In the genomic region with DNA sequence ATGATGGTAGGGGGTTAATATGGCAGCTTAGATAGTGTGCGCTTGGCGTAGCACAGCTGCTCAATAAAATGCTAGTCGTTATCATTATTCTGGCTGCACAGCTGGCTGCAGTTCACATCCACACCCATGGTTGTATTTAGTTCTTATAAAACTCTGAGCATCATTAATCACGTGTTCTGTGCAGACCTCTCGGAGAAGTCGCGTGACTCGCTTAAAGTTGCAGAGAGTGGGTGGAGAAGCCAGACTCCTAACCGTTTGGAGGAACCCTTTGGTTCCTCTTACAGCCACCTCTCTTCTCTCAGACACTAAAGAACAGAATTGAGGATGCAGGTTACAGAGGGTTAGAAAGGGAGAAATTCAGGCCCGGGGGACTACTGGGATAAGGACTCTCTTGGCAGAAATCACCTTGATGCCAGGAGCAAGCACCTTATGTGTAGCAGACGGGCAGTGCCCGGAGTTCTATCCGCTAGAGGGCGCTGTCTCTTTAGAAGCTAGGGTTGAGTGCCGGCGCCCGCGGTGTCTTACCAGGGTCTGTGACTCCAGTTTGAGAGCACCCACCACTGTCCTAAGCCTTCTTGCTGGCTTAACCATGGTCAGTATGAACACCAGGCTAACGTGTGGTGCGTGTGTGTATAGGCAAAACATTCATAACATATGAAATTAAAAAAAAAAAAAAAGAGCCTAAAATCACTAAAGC, we compare ENCODE assay signal across 8 mouse cellular contexts. TPM values are rescaled to one million over a fixed set of nuclear protein-coding genes. Genes with fewer than 3 reads are reported as not detected.
A peak's percentile ranks its signal among the peaks of the same experiment; 100 is the strongest.
DNase-seq lines count a peak whose midpoint lies in the region; ATAC-seq and TF ChIP-seq lines count a peak whose summit lies in the region.

No protein-coding gene starts in this region.

- TF ChIP-seq CTCF in C2C12 (IDR thresholded peaks at IDR 0.05; ENCODE audit: control insufficient read depth, insufficient read depth, insufficient read length): peak; percentile 58
- TF ChIP-seq CTCF in bone marrow, adult 2 months (IDR thresholded peaks at IDR 0.05; ENCODE audit: control insufficient read depth, insufficient read depth, low read length): peak; percentile 73

- no peak overlapping the region for H3K4me3 ChIP-seq in C2C12 (ENCODE audit: insufficient read depth, poor library complexity, severe bottlenecking)
- no peak overlapping the region for H3K4me3 ChIP-seq in bone marrow, adult 2 months (replicated peaks; ENCODE audit: control insufficient read depth, low read depth, low read length)
- H3K4me3 ChIP-seq in heart, embryonic 15.5 days: peak overlapping the region; percentile 26; the same call in 1 of the 2 replicates
- 0 out of 2 replicates have a peak overlapping the region, but pooled peaks have one; percentile 20 for H3K4me3 ChIP-seq in liver, embryonic 16.5 days (ENCODE audit: low read depth, low read length)
- H3K4me3 ChIP-seq in neural tube, embryonic 15.5 days (replicated peaks): no peak overlapping the region

- 19% methylated on average over 20 of the region's 20 CpGs for WGBS in bone marrow, adult 2 months
- 35% methylated on average over 20 of the region's 20 CpGs for WGBS in heart, embryonic 15.5 days
- WGBS in liver, embryonic 16.5 days (ENCODE audit: insufficient replicate concordance): 30% methylated on average over 20 of the region's 20 CpGs
- WGBS in neural tube, embryonic 15.5 days: 50% methylated on average over 20 of the region's 20 CpGs

- no peaks in the 10 kb centered on the region for H3K9me3 ChIP-seq in heart, embryonic 15.5 days (replicated peaks)
- H3K9me3 ChIP-seq in liver, embryonic 16.5 days (replicated peaks; ENCODE audit: control insufficient read depth, low read length): no peaks in the 10 kb centered on the region
- H3K9me3 ChIP-seq in neural tube, embryonic 15.5 days (replicated peaks): no peaks in the 10 kb centered on the region

- no peaks in the 10 kb centered on the region for H3K79me2 ChIP-seq in C2C12 (ENCODE audit: control insufficient read depth, insufficient read depth)

- no peak for TF ChIP-seq POLR2A in bone marrow, adult 2 months (IDR thresholded peaks at IDR 0.05; ENCODE audit: borderline replicate concordance, control insufficient read depth, low read depth, low read length)

- no peak overlapping the region for H3K27ac ChIP-seq in bone marrow, adult 2 months (ENCODE audit: control insufficient read depth, insufficient read depth, low read depth, low read length, poor library complexity)
- no peak overlapping the region for H3K27ac ChIP-seq in heart, embryonic 15.5 days
- H3K27ac ChIP-seq in liver, embryonic 16.5 days (ENCODE audit: low read length): no peak overlapping the region
- H3K27ac ChIP-seq in neural tube, embryonic 15.5 days (replicated peaks): no peak overlapping the region

- no peaks in the 10 kb centered on the region for H3K27me3 ChIP-seq in C2C12 (ENCODE audit: control insufficient read depth, insufficient read depth, insufficient read length)
- H3K27me3 ChIP-seq in heart, embryonic 15.5 days: peaks cover 5% of the 10 kb centered on the region; the same call in 1 of the 2 replicates
- H3K27me3 ChIP-seq in liver, embryonic 16.5 days (ENCODE audit: control insufficient read depth, insufficient read depth, low read depth, low read length): no peaks in the 10 kb centered on the region
- H3K27me3 ChIP-seq in neural tube, embryonic 15.5 days (replicated peaks): no peaks in the 10 kb centered on the region

- no peak overlapping the region for H3ac ChIP-seq in C2C12 (ENCODE audit: control insufficient read depth, insufficient read length, low read depth)

- H3K4me1 ChIP-seq in bone marrow, adult 2 months (ENCODE audit: control insufficient read depth, insufficient read depth, low read length): no peaks in the 10 kb centered on the region; the same call in none of the 2 replicates
- H3K4me1 ChIP-seq in heart, embryonic 15.5 days (replicated peaks): peaks cover 18% of the 10 kb centered on the region
- H3K4me1 ChIP-seq in liver, embryonic 16.5 days (ENCODE audit: control insufficient read depth, low read depth, low read length): no peaks in the 10 kb centered on the region
- H3K4me1 ChIP-seq in neural tube, embryonic 15.5 days: peaks cover 7% of the 10 kb centered on the region; the same call in 1 of the 2 replicates

- no peaks in the 10 kb centered on the region for H3K36me3 ChIP-seq in C2C12 (ENCODE audit: control insufficient read depth, insufficient read depth)
- H3K36me3 ChIP-seq in heart, embryonic 15.5 days: no peaks in the 10 kb centered on the region
- H3K36me3 ChIP-seq in liver, embryonic 16.5 days (ENCODE audit: control insufficient read depth, insufficient read depth): no peaks in the 10 kb centered on the region
- H3K36me3 ChIP-seq in neural tube, embryonic 15.5 days: no peaks in the 10 kb centered on the region

- no peak overlapping the region for H3K9ac ChIP-seq in heart, embryonic 15.5 days
- no peak overlapping the region for H3K9ac ChIP-seq in liver, embryonic 16.5 days (ENCODE audit: low read depth, low read length)
- no peak overlapping the region for H3K9ac ChIP-seq in neural tube, embryonic 15.5 days (replicated peaks)

- DNase-seq in kidney, postnatal 36 days: peak; percentile 90 to 96
- peak; percentile 91 for DNase-seq in testis, postnatal 10 days (ENCODE audit: low spot score)

- H3K4me2 ChIP-seq in heart, embryonic 15.5 days: peak overlapping the region; percentile 55
- H3K4me2 ChIP-seq in liver, embryonic 16.5 days (ENCODE audit: low read depth, low read length): peak overlapping the region; percentile 41; the same call in 1 of the 2 replicates
- peak overlapping the region; percentile 30; the same call in 1 of the 2 replicates for H3K4me2 ChIP-seq in neural tube, embryonic 15.5 days

- H3K79me3 ChIP-seq in C2C12 (ENCODE audit: low read depth): no peaks in the 10 kb centered on the region

- peak; percentile 83 for ATAC-seq in erythroblast, adult 5-6 weeks (replicated peaks; ENCODE audit: low FRiP score, poor library complexity, severe bottlenecking)
- ATAC-seq in heart, embryonic 15.5 days (replicated peaks; ENCODE audit: insufficient number of reproducible peaks, insufficient read depth, low FRiP score, low read depth): no peak
- ATAC-seq in liver, embryonic 16.5 days (ENCODE audit: low read depth): peak; percentile 60; the same call in 1 of the 2 replicates
- no peak for ATAC-seq in neural tube, embryonic 15.5 days (ENCODE audit: low FRiP score)

TF ChIP-seq in C2C12, 6 proteins besides CTCF, POLR2A, EP300 and RAD21:
- no peak for TF ChIP-seq USF1 (IDR thresholded peaks at IDR 0.05; ENCODE audit: low read depth)
TF ChIP-seq in C2C12: peak in this region for 0.

RNA-seq across cellular contexts. Expression of a gene that starts 16.5 kb away (rescaled TPM):
- not detected for polyA plus RNA-seq in C2C12 (2012; fragmentation: generic; extraction: Trizol)
- 8.2 and 8.6 TPM in 2 replicates for polyA plus RNA-seq in bone marrow, adult 2 months (2011; ENCODE audit: insufficient read depth, insufficient read length, low replicate concordance, missing spikeins)
- total RNA-seq in erythroblast, adult 5-6 weeks (2015; ENCODE audit: low replicate concordance): 1.3 TPM in 1 of 2 replicates, not detected in the other
- total RNA-seq in erythroblast, adult 5-6 weeks (2017; ENCODE audit: low replicate concordance): 1.4 and 5.4 TPM in 2 replicates
- 0.38 TPM in 1 of 2 replicates, not detected in the other for polyA plus RNA-seq in heart, embryonic 15.5 days (2015; fragmentation: Nextera tagmentation; extraction: Ambion mirVana)
- 30.3 and 33.5 TPM in 2 replicates for polyA plus RNA-seq in liver, embryonic 16.5 days (2015; fragmentation: Nextera tagmentation; extraction: Ambion mirVana)
- polyA plus RNA-seq in neural tube, embryonic 15.5 days (2015; fragmentation: Nextera tagmentation; extraction: Ambion mirVana): 0.12 and 0.34 TPM in 2 replicates

RNA-seq across cellular contexts. Expression of a gene that starts 16.6 kb away (rescaled TPM):
- polyA plus RNA-seq in C2C12 (2012; fragmentation: generic; extraction: Trizol): 0.04 TPM
- polyA plus RNA-seq in bone marrow, adult 2 months (2011; ENCODE audit: insufficient read depth, insufficient read length, low replicate concordance, missing spikeins): 0.88 TPM in 1 of 2 replicates, not detected in the other
- not detected in 2 replicates for total RNA-seq in erythroblast, adult 5-6 weeks (2015; ENCODE audit: low replicate concordance)
- 0.70 TPM in 1 of 2 replicates, not detected in the other for total RNA-seq in erythroblast, adult 5-6 weeks (2017; ENCODE audit: low replicate concordance)
- 0.60 and 4.0 TPM in 2 replicates for polyA plus RNA-seq in heart, embryonic 15.5 days (2015; fragmentation: Nextera tagmentation; extraction: Ambion mirVana)
- 0.22 and 0.27 TPM in 2 replicates for polyA plus RNA-seq in liver, embryonic 16.5 days (2015; fragmentation: Nextera tagmentation; extraction: Ambion mirVana)
- polyA plus RNA-seq in neural tube, embryonic 15.5 days (2015; fragmentation: Nextera tagmentation; extraction: Ambion mirVana): 0.19 and 6.5 TPM in 2 replicates

Comparison
In these comparisons a context has a peak if more than half of its experiments do, and no peak if none do; other contexts are left out.
1. H3K4me3 ChIP-seq: peak in heart, embryonic 15.5 days (single experiment) and liver, embryonic 16.5 days (single experiment); none in C2C12 (single experiment), bone marrow, adult 2 months (single experiment) and neural tube, embryonic 15.5 days (single experiment).
2. ATAC-seq: peak in erythroblast, adult 5-6 weeks (single experiment) and liver, embryonic 16.5 days (single experiment); none in heart, embryonic 15.5 days (single experiment) and neural tube, embryonic 15.5 days (single experiment).
3. Peak in every context shown above with its lines, with median percentiles within 50 percentile points of each other: H3K4me2 ChIP-seq.